Mouse (Mus musculus) liver, embryonic 14.5 days (tissue): ENCODE data around the gene Esrrg. TPM values are rescaled to one million over a fixed set of nuclear protein-coding genes. Genes with fewer than 3 reads are reported as not detected.

Experiments used
- ATAC-seq: fragments of 200-750 bp; cut with Nextera tagmentation; 2 replicates; pipeline ENCODE4 v1.8.0; 2017; ENCODE audit warnings: moderate number of reproducible peaks, mild to moderate bottlenecking, moderate library complexity; ENCODE audit not compliant: insufficient read depth
- DNase-seq, 3 experiments: peaks; one replicate each; pipeline ENCODE4 v3.0.0-alpha.2; 2012 to 2013; ENCODE audit warnings: low read depth in 3 of 3, low spot score in 3 of 3
- H3K27ac ChIP-seq: fragments of 300-500 bp; sonication (generic); 2 replicates; pipeline ENCODE4 v1.5.1; 2014; ENCODE audit warnings: moderate library complexity, mild to moderate bottlenecking, control low read depth, inconsistent platforms
- H3K27me3 ChIP-seq: fragments of 300-500 bp; sonication (generic); 2 replicates; pipeline ENCODE4 v1.6.1; 2014; ENCODE audit warnings: mild to moderate bottlenecking, low read length, moderate library complexity; ENCODE audit not compliant: control insufficient read depth, insufficient read depth
- H3K36me3 ChIP-seq: fragments of 300-500 bp; sonication (generic); replicated peaks from 2 replicates; pipeline ENCODE4 v1.6.1; 2014; ENCODE audit warnings: low read depth; ENCODE audit not compliant: control insufficient read depth, insufficient read depth
- H3K4me1 ChIP-seq, 2 experiments: fragments of 200-500 bp in 1 of 2; fragments of 300-500 bp in 1 of 2; sonication (generic) in 1 of 2; replicated peaks; 2 replicates each; pipeline ENCODE4 v1.6.1; 2012 to 2014; ENCODE audit warnings: antibody characterized with exemption in 1 of 2, inconsistent platforms in 1 of 2, low read length in 1 of 2; ENCODE audit not compliant: control insufficient read depth in 2 of 2, insufficient read depth in 2 of 2
- H3K4me2 ChIP-seq: fragments of 300-500 bp; sonication (generic); 2 replicates; pipeline ENCODE4 v1.6.1; 2014; ENCODE audit warnings: low read depth, mild to moderate bottlenecking, control low read depth, moderate library complexity
- H3K4me3 ChIP-seq, 2 experiments: fragments of 200-500 bp in 1 of 2; fragments of 300-500 bp in 1 of 2; sonication (generic) in 1 of 2; 2 replicates each; pipeline ENCODE4 v1.5.1; 2012 to 2014; ENCODE audit warnings: low read depth in 2 of 2, low read length in 2 of 2, mild to moderate bottlenecking in 2 of 2, control low read depth in 1 of 2, inconsistent platforms in 1 of 2, moderate library complexity in 1 of 2; ENCODE audit not compliant: insufficient read depth in 1 of 2
- H3K9ac ChIP-seq: fragments of 300-500 bp; sonication (generic); replicated peaks from 2 replicates; pipeline ENCODE4 v1.6.1; 2014; ENCODE audit warnings: mild to moderate bottlenecking, control low read depth, moderate library complexity
- H3K9me3 ChIP-seq: fragments of 300-500 bp; sonication (generic); 2 replicates; pipeline ENCODE4 v1.6.1; 2016; ENCODE audit warnings: low read length, mixed read lengths; ENCODE audit not compliant: control insufficient read depth
- CTCF ChIP-seq: IDR thresholded peaks from 2 replicates; pipeline ENCODE4 v1.5.1; 2016; ENCODE audit warnings: antibody characterized with exemption, low read depth, control low read depth
- EP300 ChIP-seq: IDR thresholded peaks from 2 replicates; pipeline ENCODE4 v1.6.1; 2016; ENCODE audit warnings: antibody characterized with exemption, low read depth
- WGBS: fragments of 180-500 bp; shearing (Covaris S2); extraction: QIAGEN DNeasy Blood & Tissue Kit; methylation state at CpG from one replicate; pipeline ENCODE4 v1.1.7; 2014; ENCODE audit not compliant: insufficient replicate concordance; 5-methylcytosine and 5-hydroxymethylcytosine counted together
- polyA plus RNA-seq, 2 experiments: library from polyadenylated mRNA; depleted of rRNA in 1 of 2; stranded (reverse) in 1 of 2; unstranded in 1 of 2; fragments of >200 nt; fragmentation: Nextera tagmentation in 1 of 2; extraction: Ambion mirVana in 1 of 2; gene quantifications; 2 replicates each; pipeline versions ENCODE4 v1.2.1 to v1.2.3; 2012 to 2014

Gene Esrrg
- polyA plus RNA-seq, 2 experiments = 0.03 TPM

GRCm38 (mm10) chr1:188163058-188163457 is 554.5 kb downstream of the Esrrg start:
- Histone ChIP-seq H3K4me2 (no peak overlapping the region), H3K9me3 (no peaks in the 10 kb centered on the region), H3K27me3 (no peaks in the 10 kb centered on the region), H3K4me3 (no peak overlapping the region), H3K27ac (no peak overlapping the region), H3K36me3 (no peaks in the 10 kb centered on the region), H3K9ac (no peak overlapping the region), H3K4me1 (no peaks in the 10 kb centered on the region)
- DNase-seq (no peak), ATAC-seq (no peak)
- TF ChIP-seq CTCF (no peak), EP300 (no peak)

GRCm38 (mm10) chr1:188164251-188164650 is 555.7 kb downstream of the Esrrg start:
- no peaks in the 10 kb centered on the region for H3K4me1 ChIP-seq
- H3K4me2 ChIP-seq = no peak overlapping the region
- ATAC-seq = no peak
- no peaks in the 10 kb centered on the region for H3K9me3 ChIP-seq
- no peak overlapping the region for H3K27ac ChIP-seq
- WGBS = 29% methylated on average over 6 of the region's 6 CpGs
- no peak overlapping the region for H3K4me3 ChIP-seq
- H3K9ac ChIP-seq = no peak overlapping the region
- H3K27me3 ChIP-seq = no peaks in the 10 kb centered on the region
- no peak for DNase-seq
- no peak for TF ChIP-seq EP300
- no peak for TF ChIP-seq CTCF
- no peaks in the 10 kb centered on the region for H3K36me3 ChIP-seq

GRCm38 (mm10) chr1:188173859-188174258 is 565.3 kb downstream of the Esrrg start:
- H3K4me1 ChIP-seq = no peaks in the 10 kb centered on the region
- H3K27ac ChIP-seq = no peak overlapping the region
- no peaks in the 10 kb centered on the region for H3K36me3 ChIP-seq
- H3K27me3 ChIP-seq = no peaks in the 10 kb centered on the region
- DNase-seq (no peak), ATAC-seq (no peak)
- no peaks in the 10 kb centered on the region for H3K9me3 ChIP-seq
- 24% methylated on average over 1 of the region's 1 CpGs for WGBS
- H3K4me2 ChIP-seq = no peak overlapping the region
- no peak overlapping the region for H3K9ac ChIP-seq
- H3K4me3 ChIP-seq = no peak overlapping the region
- TF ChIP-seq CTCF = no peak
- TF ChIP-seq EP300 = no peak

GRCm38 (mm10) chr1:188182951-188183350 is 574.4 kb downstream of the Esrrg start:
- ATAC-seq = no peak
- no peak overlapping the region for H3K9ac ChIP-seq
- no peak overlapping the region for H3K4me2 ChIP-seq
- H3K4me3 ChIP-seq = no peak overlapping the region
- TF ChIP-seq CTCF (no peak), EP300 (no peak)
- DNase-seq = no peak
- H3K36me3 ChIP-seq = no peaks in the 10 kb centered on the region
- no peak overlapping the region for H3K27ac ChIP-seq
- H3K4me1 ChIP-seq = no peaks in the 10 kb centered on the region
- no peaks in the 10 kb centered on the region for H3K27me3 ChIP-seq
- WGBS = 67% methylated on average over 5 of the region's 5 CpGs
- H3K9me3 ChIP-seq = no peaks in the 10 kb centered on the region

DNA sequence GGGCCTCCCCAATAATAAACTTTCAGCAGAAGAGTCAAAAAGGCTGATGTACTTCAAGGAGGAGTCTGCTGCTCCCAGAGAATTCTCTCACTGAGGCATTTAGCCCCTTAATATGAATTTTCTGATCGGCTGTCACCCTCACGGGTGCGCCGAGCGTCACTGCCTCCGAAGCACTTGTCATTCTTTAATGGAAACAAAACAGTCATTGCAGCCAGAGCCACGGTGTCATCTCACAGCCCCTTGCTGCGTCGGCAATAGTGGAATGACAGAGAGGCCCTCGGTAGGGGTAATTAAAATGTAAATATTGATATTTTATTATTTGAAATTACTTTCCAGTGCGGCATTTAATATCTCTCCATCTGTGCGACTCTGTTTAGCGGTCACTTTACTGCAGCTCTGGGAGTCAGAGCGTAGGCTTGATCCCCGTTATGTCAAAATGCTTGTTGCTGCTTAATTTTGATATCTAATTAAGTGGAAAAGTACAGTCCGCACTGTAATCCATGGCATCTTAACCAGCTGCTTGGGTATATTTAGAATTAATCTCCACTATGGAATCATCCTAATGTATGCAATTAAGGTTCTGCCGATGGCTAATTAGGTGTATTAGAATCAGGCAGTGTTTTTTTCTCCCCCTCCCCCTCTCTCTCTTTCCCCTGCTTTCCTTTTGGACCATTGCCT is 578.0 kb downstream of the Esrrg start:
- Histone ChIP-seq H3K9me3 (no peaks in the 10 kb centered on the region), H3K4me2 (no peak overlapping the region), H3K4me3 (no peak overlapping the region), H3K27ac (no peak overlapping the region), H3K9ac (no peak overlapping the region), H3K36me3 (no peaks in the 10 kb centered on the region), H3K27me3 (no peaks in the 10 kb centered on the region), H3K4me1 (no peaks in the 10 kb centered on the region)
- 73% methylated on average over 17 of the region's 17 CpGs for WGBS
- no peak for ATAC-seq
- no peak for DNase-seq
- TF ChIP-seq EP300 (no peak), CTCF (no peak)
